Mouse (Mus musculus): ENCODE results near the gene Ctu2.

Ctu2 gene

GRCm38 (mm10) chr8:122451161-122451703 is 24.7 kb upstream of the Ctu2 start:
- DNase-seq = no peak

- no peak for DNase-seq
These were observed 23.8 kb upstream of the Ctu2 start for GRCm38 (mm10) chr8:122452154-122452553.

GRCm38 (mm10) chr8:122454409-122454808 is 21.5 kb upstream of the Ctu2 start:
- peak in 1 of 2 experiments; percentile 49 for DNase-seq

GRCm38 (mm10) chr8:122457171-122457570 is 18.8 kb upstream of the Ctu2 start:
- DNase-seq = no peak

GRCm38 (mm10) chr8:122459218-122459900 is 16.6 kb upstream of the Ctu2 start:
- peak; percentile 59 to 70 for DNase-seq

- DNase-seq = no peak
These were observed 16.0 kb upstream of the Ctu2 start for GRCm38 (mm10) chr8:122459990-122460389.

GRCm38 (mm10) chr8:122460524-122461472 is 15.1 kb upstream of the Ctu2 start, which contains the start of gene Snai3:
Gene Snai3 (minus strand): TSS chr8:122460733.
- DNase-seq = peak; percentile 69 to 71

- DNase-seq = no peak
These were observed 14.3 kb upstream of the Ctu2 start for GRCm38 (mm10) chr8:122461473-122462148.

- DNase-seq = no peak
These were observed 13.4 kb upstream of the Ctu2 start for GRCm38 (mm10) chr8:122462510-122462909.

- DNase-seq = no peak
These were observed 12.0 kb upstream of the Ctu2 start for GRCm38 (mm10) chr8:122463651-122464640.

- no peak for DNase-seq
These were observed 11.0 kb upstream of the Ctu2 start for GRCm38 (mm10) chr8:122464985-122465384.

- DNase-seq = no peak
These were observed 8.1 kb upstream of the Ctu2 start for GRCm38 (mm10) chr8:122467816-122468215.

GRCm38 (mm10) chr8:122469407-122469806 is 6.5 kb upstream of the Ctu2 start:
- no peak for DNase-seq

- no peak for DNase-seq
These were observed 6.0 kb upstream of the Ctu2 start for GRCm38 (mm10) chr8:122469965-122470364.

GRCm38 (mm10) chr8:122470691-122471090 is 5.3 kb upstream of the Ctu2 start:
- DNase-seq = no peak

- DNase-seq = no peak
These were observed 2.0 kb upstream of the Ctu2 start for GRCm38 (mm10) chr8:122473911-122474421.

- peak; percentile 74 to 77 for DNase-seq
These were observed 887 bp upstream of the Ctu2 start for GRCm38 (mm10) chr8:122474951-122475560.

- no peak for DNase-seq
These were observed 6.5 kb downstream of the Ctu2 start for GRCm38 (mm10) chr8:122482448-122482847.

- no peak for DNase-seq
These were observed 7.9 kb downstream of the Ctu2 start for GRCm38 (mm10) chr8:122483877-122484276.

- no peak for DNase-seq
These were observed 8.9 kb downstream of the Ctu2 start for GRCm38 (mm10) chr8:122484831-122485230.

- DNase-seq = peak; percentile 85 to 88
These were observed 12.4 kb downstream of the Ctu2 start for GRCm38 (mm10) chr8:122488387-122488786.
